Comparison of ENCODE assay signal across 19 mouse cellular contexts in genomic region chr11:29709512-29709911, GRCm38 (mm10). TPM values are rescaled to one million over a fixed set of nuclear protein-coding genes. Genes with fewer than 3 reads are reported as not detected.
DNase-seq lines count a peak whose midpoint lies in the region; ATAC-seq and TF ChIP-seq lines count a peak whose summit lies in the region.
"Had no signal": no experiment of that assay in that cellular context is flagged by ENCODE, and none has a peak within 500 bp of the region (broad histone marks: within the 10 kb centered on the region; RNA-seq: fewer than 3 reads in every experiment).

No protein-coding gene starts in this region.

- H3K27me3 ChIP-seq in heart, adult 2 months (ENCODE audit: control insufficient read depth, insufficient read depth, low read length): no peaks in the 10 kb centered on the region
- no peaks in the 10 kb centered on the region for H3K27me3 ChIP-seq in liver, postnatal 0 days (ENCODE audit: insufficient read depth, low read length)
- no peaks in the 10 kb centered on the region for H3K27me3 ChIP-seq in liver, embryonic 12.5 days (replicated peaks)
- no peaks in the 10 kb centered on the region for H3K27me3 ChIP-seq in CH12.LX (replicated peaks)
- H3K27me3 ChIP-seq: limb, embryonic 15.5 days; midbrain, embryonic 12.5 days had no signal

- H3K4me1 ChIP-seq in heart, adult 2 months (ENCODE audit: control insufficient read depth, insufficient read depth, low read length): peaks cover under 1% of the 10 kb centered on the region
- H3K4me1 ChIP-seq in liver, postnatal 0 days (ENCODE audit: insufficient read depth): no peaks in the 10 kb centered on the region; the same call in 1 of the 2 replicates
- H3K4me1 ChIP-seq in liver, embryonic 12.5 days: no peaks in the 10 kb centered on the region
- H3K4me1 ChIP-seq in CH12.LX (ENCODE audit: control insufficient read depth in 1 of 2, insufficient read depth in 2 of 2): peaks cover 6 to 37% of the 10 kb centered on the region in 2 experiments; a peak in 3 of 4 replicates
- H3K4me1 ChIP-seq: limb, embryonic 15.5 days; midbrain, embryonic 12.5 days had no signal

- no peak for TF ChIP-seq EP300 in heart, adult 2 months (IDR thresholded peaks at IDR 0.05; ENCODE audit: insufficient read depth, low read depth, low read length)
- TF ChIP-seq EP300 in liver, postnatal 0 days (IDR thresholded peaks at IDR 0.05; ENCODE audit: low read depth): no peak
- no peak for TF ChIP-seq EP300 in CH12.LX (IDR thresholded peaks at IDR 0.05; ENCODE audit: low read length)

- TF ChIP-seq RAD21 in CH12.LX (IDR thresholded peaks at IDR 0.05; ENCODE audit: low read depth, low read length): peak; percentile 65

- intact Hi-C loops in heart, adult 2 months (cut with DNase I): no loop called here
- intact Hi-C loops in left cerebral cortex, postnatal 10 days (cut with DNase I): loop anchor here (5.0 kb wide), 1 partner anchor 398 kb away; no protein-coding TSS in a partner anchor

- in situ Hi-C loops in CH12.LX (cut with MboI; ENCODE audit: low pct_ligation_motif_present, low pct_unique_long_range_greater_than_20kb, low sequenced_read_pairs): loop anchor here (25.0 kb wide), 1 partner anchor 503 kb away; no protein-coding TSS in a partner anchor

- H3K79me2 ChIP-seq in heart, adult 2 months (replicated peaks; ENCODE audit: control insufficient read depth, insufficient read depth, low read length): peaks cover 1% of the 10 kb centered on the region; the same call in 1 of the 2 replicates
- peaks cover 14% of the 10 kb centered on the region for H3K79me2 ChIP-seq in CH12.LX (replicated peaks; ENCODE audit: control insufficient read depth, extremely low read depth, insufficient read depth, poor library complexity, severe bottlenecking)

- dilution Hi-C loops in CH12.LX (cut with MboI; ENCODE audit: extremely low pct_ligation_motif_present, extremely low pct_unique_long_range_greater_than_20kb, low sequenced_read_pairs): no loop called here

- no peak overlapping the region for H3K27ac ChIP-seq in heart, adult 2 months
- H3K27ac ChIP-seq in liver, postnatal 0 days (ENCODE audit: low read depth): no peak overlapping the region
- H3K27ac ChIP-seq in liver, embryonic 12.5 days: no peak overlapping the region
- H3K27ac ChIP-seq in CH12.LX (ENCODE audit: insufficient read depth, low read depth): no peak overlapping the region
- H3K27ac ChIP-seq: hindbrain, embryonic 14.5 days; limb, embryonic 15.5 days; midbrain, embryonic 12.5 days had no signal

- H3K36me3 ChIP-seq in heart, adult 2 months (ENCODE audit: control insufficient read depth, insufficient read depth, low read length): peaks cover 12% of the 10 kb centered on the region
- H3K36me3 ChIP-seq in liver, postnatal 0 days (replicated peaks; ENCODE audit: insufficient read depth, low read length): peaks cover 5% of the 10 kb centered on the region
- H3K36me3 ChIP-seq in liver, embryonic 12.5 days: peaks cover 19% of the 10 kb centered on the region
- H3K36me3 ChIP-seq in CH12.LX (replicated peaks in 1 of 2; ENCODE audit: control insufficient read depth in 1 of 2, insufficient read depth in 1 of 2, low read length in 1 of 2): peaks cover 27 to 75% of the 10 kb centered on the region in 2 experiments

- peak; percentile 63 for TF ChIP-seq CTCF in heart, adult 2 months (IDR thresholded peaks at IDR 0.05)
- TF ChIP-seq CTCF in liver, postnatal 0 days (IDR thresholded peaks at IDR 0.05; ENCODE audit: low read depth): peak; percentile 52
- peak; percentile 12 to 74; a peak in 2 of 4 replicates for TF ChIP-seq CTCF in CH12.LX (conservative IDR thresholded peaks at IDR 0.05 in 1 of 2, IDR thresholded peaks at IDR 0.05 in 1 of 2; ENCODE audit: low read depth in 2 of 2, low read length in 2 of 2)

- H3K4me3 ChIP-seq in heart, adult 2 months: no peak overlapping the region
- H3K4me3 ChIP-seq in liver, postnatal 0 days (ENCODE audit: low read depth, low read length): no peak overlapping the region
- H3K4me3 ChIP-seq in liver, embryonic 12.5 days: no peak overlapping the region
- H3K4me3 ChIP-seq in CH12.LX (replicated peaks in 1 of 3; ENCODE audit: low read depth in 2 of 3, low read length in 2 of 3, poor library complexity in 1 of 3): no peak overlapping the region
- H3K4me3 ChIP-seq: limb, embryonic 15.5 days; midbrain, embryonic 12.5 days; myocyte had no signal

- H3K9ac ChIP-seq in heart, adult 2 months (ENCODE audit: low read depth, low read length): no peak overlapping the region
- H3K9ac ChIP-seq in liver, postnatal 0 days (replicated peaks): no peak overlapping the region
- H3K9ac ChIP-seq in liver, embryonic 12.5 days: no peak overlapping the region
- no peak overlapping the region for H3K9ac ChIP-seq in CH12.LX (ENCODE audit: insufficient read depth, low read depth)
- H3K9ac ChIP-seq: hindbrain, embryonic 14.5 days; limb, embryonic 15.5 days; midbrain, embryonic 12.5 days had no signal

- ATAC-seq in liver, postnatal 0 days: no peak
- ATAC-seq in liver, embryonic 12.5 days: no peak
- ATAC-seq in megakaryocyte progenitor cell, adult 5-6 weeks (replicated peaks; ENCODE audit: poor library complexity): 0 out of 2 replicates have a peak, but pooled peaks have one; percentile 21

- no peaks in the 10 kb centered on the region for H3K9me3 ChIP-seq in liver, postnatal 0 days (ENCODE audit: low read length)
- no peaks in the 10 kb centered on the region for H3K9me3 ChIP-seq in liver, embryonic 12.5 days (replicated peaks)
- H3K9me3 ChIP-seq in CH12.LX (replicated peaks; ENCODE audit: low read length): no peaks in the 10 kb centered on the region
- H3K9me3 ChIP-seq: limb, embryonic 15.5 days; midbrain, embryonic 12.5 days had no signal

- TF ChIP-seq POLR2A in heart, adult 2 months (IDR thresholded peaks at IDR 0.05; ENCODE audit: insufficient read depth, low read depth, low read length): no peak
- no peak for TF ChIP-seq POLR2A in CH12.LX (IDR thresholded peaks at IDR 0.05; ENCODE audit: low read depth, low read length)

- DNase-seq in heart, adult 2 months: no peak
- no peak for DNase-seq in heart, adult 8-10 months (ENCODE audit: low spot score)
- DNase-seq in liver, postnatal 0 days: no peak
- no peak for DNase-seq in CH12.LX (ENCODE audit: extremely low read depth)
- no peak for DNase-seq in left cerebral cortex, adult 11 months (ENCODE audit: low spot score)
- no peak for DNase-seq in left cerebral cortex, postnatal 10 days (ENCODE audit: extremely low spot score in 1 of 2, low spot score in 2 of 2)
- DNase-seq: adrenal gland, adult 8-10 months; cerebellum, adult 2 months; heart, adult 11 months; heart, postnatal 10 days; kidney, adult 8-10 months; lung, postnatal 36 days; right cerebral cortex, postnatal 25 days had no signal

- H3K4me2 ChIP-seq in liver, postnatal 0 days (ENCODE audit: low read depth, low read length): no peak overlapping the region
- no peak overlapping the region for H3K4me2 ChIP-seq in liver, embryonic 12.5 days
- H3K4me2 ChIP-seq in CH12.LX (ENCODE audit: insufficient read depth, low read depth, poor library complexity, severe bottlenecking): no peak overlapping the region
- H3K4me2 ChIP-seq: hindbrain, embryonic 14.5 days; limb, embryonic 15.5 days; midbrain, embryonic 12.5 days had no signal

TF ChIP-seq in CH12.LX, 34 proteins besides CTCF, POLR2A, EP300 and RAD21:
- TF ChIP-seq JUN (IDR thresholded peaks at IDR 0.05; ENCODE audit: insufficient read depth, low read depth, low read length) (no peak), SMC3 (IDR thresholded peaks at IDR 0.05; ENCODE audit: low read depth, low read length) (peak; percentile 62), MYC (IDR thresholded peaks at IDR 0.05; ENCODE audit: low read depth, low read length) (peak; percentile 94)

RNA-seq across cellular contexts. Expression of gene Rtn4, which starts 16.8 kb away (rescaled TPM):
- 10 to 100 TPM; 82.5 to 85.3 TPM for total RNA-seq in heart, adult 2 months (2021)
- polyA plus RNA-seq in heart, adult 2 months (2012; rRNA removed): 31.1 and 51.5 TPM in 2 replicates
- 10 to 100 TPM; 74.8 to 89.2 (median 82.4) TPM for total RNA-seq in heart, adult 8-10 months (2022)
- polyA plus RNA-seq in liver, postnatal 0 days (2015; fragmentation: Nextera tagmentation; extraction: Ambion mirVana): 57.1 and 59.3 TPM in 2 replicates
- 24.6 and 24.9 TPM in 2 replicates for polyA plus RNA-seq in liver, embryonic 12.5 days (2016; fragmentation: Nextera tagmentation; extraction: Ambion mirVana)
- total RNA-seq in CH12.LX (2012; rRNA removed) (95.8 and 106 TPM in 2 replicates), CH12.LX (2014; rRNA removed) (168 and 182 TPM in 2 replicates)
- polyA plus RNA-seq in CH12.LX (2012; ENCODE audit: insufficient read length, low read depth): 210 and 224 TPM in 2 replicates
- total RNA-seq in megakaryocyte progenitor cell, adult 5-6 weeks (2015): 61.2 and 72.2 TPM in 2 replicates
- total RNA-seq in megakaryocyte progenitor cell, adult 5-6 weeks (2017): 64.1 and 72.3 TPM in 2 replicates
- total RNA-seq in left cerebral cortex, postnatal 10 days (2021): 100 to 1,000 TPM; 562 to 579 TPM
